Mouse (Mus musculus) brain, embryonic 18.5 days (tissue): ENCODE data around the gene Olfr1115.
"Not testable (repeated sequence)": the region's sequence is repeated elsewhere in the genome, so short reads cannot be mapped to it uniquely, and the experiment has no call there.

Experiments used
- DNase-seq: peaks from one replicate; pipeline ENCODE4 v3.0.0-alpha.2; 2012; ENCODE audit warnings: low read depth, low spot score

Gene Olfr1115

GRCm38 (mm10) chr2:87247713-87248112, at the start of gene Olfr1115:
Gene Olfr1115 (plus strand): TSS chr2:87248013.
- DNase-seq = no peak

GRCm38 (mm10) chr2:87208670-87209069, 39.1 kb upstream of the Olfr1115 start, which contains the start of gene Olfr1113:
Gene Olfr1113 (plus strand): TSS chr2:87208970.
- DNase-seq = no peak

GRCm38 (mm10) chr2:87267234-87267633, 19.4 kb downstream of the Olfr1115 start, which contains the start of gene Olfr1116:
Gene Olfr1116 (plus strand): TSS chr2:87267534.
- DNase-seq = no peak

- DNase-seq = not testable (repeated sequence)
Measured at GRCm38 (mm10) chr2:87293977-87294376, 46.2 kb downstream of the Olfr1115 start.
